Mouse (Mus musculus) C2C12 (cell line): ENCODE data around the gene Akap8l. TPM values are rescaled to one million over a fixed set of nuclear protein-coding genes. Genes with fewer than 3 reads are reported as not detected.
A peak's percentile ranks its signal among the peaks of the same experiment; 100 is the strongest.

Experiments used
- H3K27me3 ChIP-seq: one replicate; pipeline ENCODE4 v1.6.1; 2011; ENCODE audit not compliant: control insufficient read depth, insufficient read depth, insufficient read length
- H3K36me3 ChIP-seq: one replicate; pipeline ENCODE4 v1.6.1; 2011; ENCODE audit not compliant: control insufficient read depth, insufficient read depth
- H3K4me3 ChIP-seq: one replicate; pipeline ENCODE4 v1.5.1; 2011; ENCODE audit warnings: mild to moderate bottlenecking, control low read depth; ENCODE audit not compliant: poor library complexity, insufficient read depth, severe bottlenecking
- H3K79me2 ChIP-seq: one replicate; pipeline ENCODE4 v1.6.1; 2011; ENCODE audit not compliant: control insufficient read depth, insufficient read depth
- H3K79me3 ChIP-seq: one replicate; pipeline ENCODE4 v1.6.1; 2011; ENCODE audit warnings: low read depth, control low read depth
- H3ac ChIP-seq: one replicate; pipeline ENCODE3; 2011; ENCODE audit warnings: low read depth; ENCODE audit not compliant: control insufficient read depth, insufficient read length
- CEBPB ChIP-seq: IDR thresholded peaks from one replicate; pipeline ENCODE4 v1.6.1; 2011; ENCODE audit warnings: low read depth, mild to moderate bottlenecking, control low read depth, moderate library complexity
- CTCF ChIP-seq: IDR thresholded peaks from one replicate; pipeline ENCODE4 v1.5.1; 2011; ENCODE audit not compliant: control insufficient read depth, insufficient read depth, insufficient read length
- FOSL1 ChIP-seq: IDR thresholded peaks from one replicate; pipeline ENCODE4 v1.8.0; 2011; ENCODE audit warnings: mild to moderate bottlenecking, low read length; ENCODE audit not compliant: poor library complexity, insufficient read depth, severe bottlenecking
- MAX ChIP-seq: IDR thresholded peaks from one replicate; pipeline ENCODE4 v1.6.1; 2011; ENCODE audit warnings: mild to moderate bottlenecking, control low read depth
- MYOD1 ChIP-seq: IDR thresholded peaks from one replicate; pipeline ENCODE4 v1.6.1; 2011; ENCODE audit warnings: low read depth; ENCODE audit not compliant: control insufficient read depth, insufficient read length
- MYOG ChIP-seq: IDR thresholded peaks from one replicate; pipeline ENCODE4 v1.6.1; 2011; ENCODE audit not compliant: control insufficient read depth, insufficient read length; ENCODE audit errors: extremely low read depth
- USF1 ChIP-seq: IDR thresholded peaks from one replicate; pipeline ENCODE4 v1.6.1; 2011; ENCODE audit warnings: low read depth, mild to moderate bottlenecking, control low read depth, moderate library complexity
- polyA plus RNA-seq: library from polyadenylated mRNA; unstranded; fragments of >200 nt; fragmentation: generic; extraction: Trizol; gene quantifications from one replicate; pipeline ENCODE4 v1.2.1, GENCODE M21; 2012; ENCODE audit warnings: missing spikeins

Gene Akap8l
- polyA plus RNA-seq, 1 experiment, result 10.9 TPM

- Histone ChIP-seq H3K4me3 (no peak overlapping the region), H3K36me3 (peaks cover 100% of the 10 kb centered on the region), H3K79me3 (peaks cover 18% of the 10 kb centered on the region), H3ac (no peak overlapping the region), H3K79me2 (peaks cover 26% of the 10 kb centered on the region), H3K27me3 (no peaks in the 10 kb centered on the region)
- TF ChIP-seq MYOD1 (no peak), CTCF (no peak), CEBPB (no peak), MAX (no peak), FOSL1 (no peak), USF1 (no peak), MYOG (no peak)
Observed at GRCm38 (mm10) chr17:32312801-32313200, 37.6 kb downstream of the Akap8l start.

GRCm38 (mm10) chr17:32307963-32308362 is 42.4 kb downstream of the Akap8l start:
- H3K27me3 ChIP-seq, result no peaks in the 10 kb centered on the region
- H3K79me3 ChIP-seq, result no peaks in the 10 kb centered on the region
- H3K4me3 ChIP-seq, result no peak overlapping the region
- H3K36me3 ChIP-seq, result peaks cover 100% of the 10 kb centered on the region
- H3ac ChIP-seq, result no peak overlapping the region
- no peak for TF ChIP-seq CEBPB
- TF ChIP-seq USF1, result no peak
- no peak for TF ChIP-seq CTCF
- TF ChIP-seq MYOD1, result no peak
- TF ChIP-seq FOSL1, result no peak
- no peak for TF ChIP-seq MAX
- no peak for TF ChIP-seq MYOG
- H3K79me2 ChIP-seq, result no peaks in the 10 kb centered on the region

- Histone ChIP-seq H3K79me3 (no peaks in the 10 kb centered on the region), H3K36me3 (peaks cover 2% of the 10 kb centered on the region), H3K27me3 (no peaks in the 10 kb centered on the region), H3K4me3 (no peak overlapping the region), H3ac (no peak overlapping the region), H3K79me2 (no peaks in the 10 kb centered on the region)
- TF ChIP-seq FOSL1, result no peak
- TF ChIP-seq CEBPB, result no peak
- TF ChIP-seq USF1, result no peak
- no peak for TF ChIP-seq CTCF
- no peak for TF ChIP-seq MAX
- no peak for TF ChIP-seq MYOG
- TF ChIP-seq MYOD1, result no peak
Observed at GRCm38 (mm10) chr17:32298125-32298524, 52.3 kb downstream of the Akap8l start.

GRCm38 (mm10) chr17:32295901-32296300 is 54.5 kb downstream of the Akap8l start:
- no peak for TF ChIP-seq MAX
- no peak for TF ChIP-seq CTCF
- TF ChIP-seq MYOG, result no peak
- TF ChIP-seq CEBPB, result no peak
- H3K4me3 ChIP-seq, result no peak overlapping the region
- H3K79me3 ChIP-seq, result no peaks in the 10 kb centered on the region
- H3K36me3 ChIP-seq, result no peaks in the 10 kb centered on the region
- no peaks in the 10 kb centered on the region for H3K27me3 ChIP-seq
- H3K79me2 ChIP-seq, result no peaks in the 10 kb centered on the region
- no peak overlapping the region for H3ac ChIP-seq

GRCm38 (mm10) chr17:32295160-32295559 is 55.2 kb downstream of the Akap8l start:
- TF ChIP-seq USF1, result no peak
- no peak for TF ChIP-seq MYOD1
- no peak for TF ChIP-seq CEBPB
- TF ChIP-seq MAX, result no peak
- TF ChIP-seq MYOG, result no peak
- no peak for TF ChIP-seq FOSL1
- TF ChIP-seq CTCF, result no peak
- no peaks in the 10 kb centered on the region for H3K79me3 ChIP-seq
- no peaks in the 10 kb centered on the region for H3K79me2 ChIP-seq
- no peaks in the 10 kb centered on the region for H3K27me3 ChIP-seq
- no peak overlapping the region for H3ac ChIP-seq
- no peaks in the 10 kb centered on the region for H3K36me3 ChIP-seq
- no peak overlapping the region for H3K4me3 ChIP-seq

- TF ChIP-seq CTCF (no peak), MAX (no peak), MYOG (no peak), FOSL1 (no peak), USF1 (no peak), MYOD1 (no peak), CEBPB (no peak)
- peaks cover 43% of the 10 kb centered on the region for H3K79me3 ChIP-seq
- peak overlapping the region; percentile 61 for H3ac ChIP-seq
- peaks cover 6% of the 10 kb centered on the region for H3K36me3 ChIP-seq
- H3K27me3 ChIP-seq, result no peaks in the 10 kb centered on the region
- peaks cover 64% of the 10 kb centered on the region for H3K79me2 ChIP-seq
- H3K4me3 ChIP-seq, result peak overlapping the region; percentile 86
Observed at GRCm38 (mm10) chr17:32285138-32285670, 65.2 kb downstream of the Akap8l start.
